Comparison of ENCODE assay signal across 16 mouse cellular contexts in the genomic region with DNA sequence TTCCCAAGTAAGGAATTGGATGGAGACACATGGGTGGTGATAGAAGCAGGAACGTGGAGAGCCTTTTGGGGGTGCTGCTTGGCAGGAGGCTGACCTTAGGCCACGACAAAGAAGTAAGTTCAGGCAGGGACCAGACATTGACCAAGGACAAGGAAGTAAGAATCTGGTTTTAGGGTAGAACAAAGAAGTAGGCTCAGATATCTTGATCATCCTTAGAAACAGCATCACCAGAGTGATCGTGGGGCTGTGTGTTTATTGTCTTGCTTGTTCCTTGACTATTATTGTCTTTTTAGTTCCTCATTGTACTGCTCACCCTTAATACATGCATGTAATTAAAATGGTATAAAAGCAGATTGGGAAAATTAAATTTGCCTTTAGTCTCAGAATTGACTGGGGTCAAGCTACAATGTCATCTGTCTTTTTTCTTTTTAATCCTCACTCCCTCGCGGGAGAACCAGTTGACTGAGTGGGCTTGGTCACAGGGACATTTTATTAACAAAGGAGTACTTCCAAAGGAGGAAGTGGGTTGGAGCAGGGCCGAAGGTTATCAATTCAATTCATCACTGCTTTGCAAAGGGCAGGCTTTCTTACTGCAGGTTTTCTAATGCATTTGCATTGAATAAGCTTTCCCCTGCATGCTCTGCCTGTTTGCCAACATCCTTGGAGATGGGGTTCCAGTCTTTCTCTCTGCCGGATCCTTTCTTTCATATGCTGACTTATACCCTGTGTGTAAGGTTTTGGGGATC.
"Had no signal": no experiment of that assay in that cellular context is flagged by ENCODE, and none has a peak within 500 bp of the region (broad histone marks: within the 10 kb centered on the region; RNA-seq: fewer than 3 reads in every experiment).

No protein-coding gene starts in this region.

- DNase-seq: liver, postnatal 0 days; lung, adult 2 months; lung, postnatal 36 days; right cerebral cortex, postnatal 14 days; thymus, adult 2 months; thymus, postnatal 25 days; thymus, postnatal 4 days had no signal

- H3K27ac ChIP-seq: lung, embryonic 15.5 days; macrophage; midbrain, embryonic 12.5 days; midbrain, embryonic 15.5 days; neural tube, embryonic 12.5 days; stomach, embryonic 15.5 days; stomach, postnatal 0 days had no signal

- H3K4me1 ChIP-seq: megakaryocyte, embryonic 14.5 days; midbrain, embryonic 15.5 days; neural tube, embryonic 12.5 days; stomach, embryonic 15.5 days had no signal

- H3K4me2 ChIP-seq: lung, embryonic 15.5 days; midbrain, embryonic 12.5 days; midbrain, embryonic 15.5 days; neural tube, embryonic 12.5 days; stomach, embryonic 15.5 days had no signal

- H3K27me3 ChIP-seq: lung, embryonic 15.5 days; midbrain, embryonic 15.5 days; neural tube, embryonic 12.5 days; stomach, embryonic 15.5 days had no signal

- ATAC-seq: liver, postnatal 0 days; lung, postnatal 0 days; midbrain, embryonic 15.5 days had no signal

- H3K9ac ChIP-seq: liver, postnatal 0 days; lung, embryonic 15.5 days; midbrain, embryonic 12.5 days; midbrain, embryonic 15.5 days; neural tube, embryonic 12.5 days; stomach, embryonic 15.5 days had no signal

- H3K9me3 ChIP-seq: lung, embryonic 15.5 days; megakaryocyte, embryonic 14.5 days; midbrain, embryonic 12.5 days; midbrain, embryonic 15.5 days; neural tube, embryonic 12.5 days; stomach, embryonic 15.5 days had no signal

- H3K36me3 ChIP-seq: lung, embryonic 15.5 days; midbrain, embryonic 12.5 days; midbrain, embryonic 15.5 days; neural tube, embryonic 12.5 days; stomach, embryonic 15.5 days had no signal

- H3K4me3 ChIP-seq: lung, embryonic 15.5 days; megakaryocyte, embryonic 14.5 days; midbrain, embryonic 12.5 days; midbrain, embryonic 15.5 days; neural tube, embryonic 12.5 days; stomach, embryonic 15.5 days had no signal
